Mouse (Mus musculus) liver, embryonic 11.5 days (tissue): Measurements from ENCODE around the gene Prkce. TPM values are rescaled to one million over a fixed set of nuclear protein-coding genes. Genes with fewer than 3 reads are reported as not detected.

Source experiments
- ATAC-seq: fragments of 200-750 bp; cut with Nextera tagmentation; replicated peaks from 2 replicates; pipeline ENCODE4 v1.8.0; 2017; ENCODE audit warnings: moderate number of reproducible peaks, mild to moderate bottlenecking, moderate TSS enrichment, moderate library complexity; ENCODE audit not compliant: low FRiP score
- DNase-seq: peaks from one replicate; pipeline ENCODE4 v3.0.0-alpha.2; 2017; ENCODE audit warnings: low spot score
- H3K27ac ChIP-seq: fragments of 300-500 bp; sonication (generic); 2 replicates; pipeline ENCODE4 v1.5.1; 2014; ENCODE audit warnings: mild to moderate bottlenecking, low read depth, low read length, control low read depth
- H3K27me3 ChIP-seq: fragments of 300-500 bp; sonication (generic); replicated peaks from 2 replicates; pipeline ENCODE4 v1.6.1; 2014; ENCODE audit warnings: low read length, mixed read lengths; ENCODE audit not compliant: control insufficient read depth, insufficient read depth
- H3K36me3 ChIP-seq: fragments of 300-500 bp; sonication (generic); 2 replicates; pipeline ENCODE4 v1.6.1; 2014; ENCODE audit warnings: mild to moderate bottlenecking, low read length, moderate library complexity, mixed read lengths; ENCODE audit not compliant: control insufficient read depth, insufficient read depth
- H3K4me1 ChIP-seq: fragments of 300-500 bp; sonication (generic); replicated peaks from 2 replicates; pipeline ENCODE4 v1.6.1; 2014; ENCODE audit warnings: low read length, mixed read lengths; ENCODE audit not compliant: control insufficient read depth, insufficient read depth
- H3K4me2 ChIP-seq: fragments of 300-500 bp; sonication (generic); 2 replicates; pipeline ENCODE4 v1.6.1; 2014; ENCODE audit warnings: mild to moderate bottlenecking, control low read depth, moderate library complexity
- H3K4me3 ChIP-seq: fragments of 300-500 bp; sonication (generic); 2 replicates; pipeline ENCODE4 v1.5.1; 2014; ENCODE audit warnings: low read depth, low read length, control low read depth
- H3K9ac ChIP-seq: fragments of 300-500 bp; sonication (generic); 2 replicates; pipeline ENCODE4 v1.6.1; 2014; ENCODE audit warnings: low read depth, low read length, control low read depth
- H3K9me3 ChIP-seq: fragments of 300-500 bp; sonication (generic); 2 replicates; pipeline ENCODE4 v1.6.1; 2016; ENCODE audit warnings: low read length, inconsistent platforms, mixed read lengths; ENCODE audit not compliant: control insufficient read depth
- WGBS: fragments of 180-500 bp; shearing (Covaris S2); extraction: QIAGEN DNeasy Blood & Tissue Kit; methylation state at CpG from one replicate; pipeline ENCODE4 v1.1.7; 2014; 5-methylcytosine and 5-hydroxymethylcytosine counted together
- polyA plus RNA-seq: library from polyadenylated mRNA; unstranded; fragments of >200 nt; fragmentation: Nextera tagmentation; extraction: Ambion mirVana; gene quantifications from 2 replicates; pipeline ENCODE4 v1.2.1, GENCODE M21; 2014

Prkce gene
- polyA plus RNA-seq, 1 experiment from 2014 or later: 4.0 TPM

- Histone ChIP-seq H3K27ac (peak within 1 kb of the TSS; percentile 1; the same call in 1 of the 2 replicates), H3K36me3 (0 out of 2 replicates have a peak, but pooled peaks cover 2% of the 10 kb centered on the region), H3K4me3 (peak within 1 kb of the TSS; percentile 86), H3K9me3 (no peaks in the 10 kb centered on the region), H3K27me3 (no peaks in the 10 kb centered on the region), H3K9ac (peak within 1 kb of the TSS; percentile 85), H3K4me1 (peaks cover 7% of the 10 kb centered on the region; the same call in 1 of the 2 replicates), H3K4me2 (peak within 1 kb of the TSS; percentile 86)
- DNase-seq (peak; percentile 85), ATAC-seq (peak; percentile 95)
- WGBS: 6% methylated on average over 28 of the region's 45 CpGs
Observed at GRCm38 (mm10) chr17:86145079-86145951, 22.3 kb upstream of the Prkce start, which contains the start of gene Srbd1. TSS of gene Srbd1 (minus strand) at chr17:86145175.

GRCm38 (mm10) chr17:86149726-86150125, 17.9 kb upstream of the Prkce start:
- Histone ChIP-seq H3K9ac (no peak overlapping the region), H3K4me1 (peaks cover 10% of the 10 kb centered on the region; the same call in 1 of the 2 replicates), H3K9me3 (no peaks in the 10 kb centered on the region), H3K27me3 (no peaks in the 10 kb centered on the region), H3K36me3 (no peaks in the 10 kb centered on the region), H3K27ac (no peak overlapping the region), H3K4me3 (no peak overlapping the region), H3K4me2 (no peak overlapping the region)
- no peak for DNase-seq
- whole genome bisulfite sequencing: 82% methylated on average over 1 of the region's 1 CpGs
- ATAC-seq: 0 out of 2 replicates have a peak, but pooled peaks have one; percentile 16

GRCm38 (mm10) chr17:86150867-86151348, 16.7 kb upstream of the Prkce start:
- WGBS: 18% methylated on average over 5 of the region's 5 CpGs
- Histone ChIP-seq H3K36me3 (no peaks in the 10 kb centered on the region), H3K4me1 (peaks cover 6% of the 10 kb centered on the region; the same call in 1 of the 2 replicates), H3K4me2 (peak overlapping the region; percentile 17; the same call in 1 of the 2 replicates), H3K9ac (no peak overlapping the region), H3K4me3 (no peak overlapping the region), H3K27me3 (no peaks in the 10 kb centered on the region), H3K9me3 (no peaks in the 10 kb centered on the region), H3K27ac (no peak overlapping the region)
- peak; percentile 88 for ATAC-seq
- DNase-seq: no peak

- Histone ChIP-seq H3K36me3 (no peaks in the 10 kb centered on the region), H3K27ac (no peak overlapping the region), H3K27me3 (no peaks in the 10 kb centered on the region), H3K9me3 (no peaks in the 10 kb centered on the region), H3K4me3 (no peak overlapping the region), H3K9ac (no peak overlapping the region), H3K4me1 (no peaks in the 10 kb centered on the region), H3K4me2 (no peak overlapping the region)
- WGBS: 88% methylated on average over 6 of the region's 6 CpGs
- ATAC-seq: no peak
- no peak for DNase-seq
Observed at GRCm38 (mm10) chr17:86156999-86157398, 10.6 kb upstream of the Prkce start.

- WGBS: 55% methylated on average over 15 of the region's 15 CpGs
- ATAC-seq (no peak), DNase-seq (no peak)
- no peak overlapping the region for H3K27ac ChIP-seq
- H3K9me3 ChIP-seq: no peaks in the 10 kb centered on the region
- no peaks in the 10 kb centered on the region for H3K36me3 ChIP-seq
- no peak overlapping the region for H3K4me2 ChIP-seq
- no peaks in the 10 kb centered on the region for H3K27me3 ChIP-seq
- H3K4me3 ChIP-seq: no peak overlapping the region
- H3K9ac ChIP-seq: no peak overlapping the region
- H3K4me1 ChIP-seq: no peaks in the 10 kb centered on the region
Observed at GRCm38 (mm10) chr17:86162672-86163071, 4.9 kb upstream of the Prkce start.

- 73% methylated on average over 7 of the region's 7 CpGs for WGBS
- Histone ChIP-seq H3K36me3 (no peaks in the 10 kb centered on the region), H3K4me3 (no peak overlapping the region), H3K4me2 (no peak overlapping the region), H3K4me1 (peaks cover 10% of the 10 kb centered on the region; the same call in 1 of the 2 replicates), H3K27me3 (peaks cover 12% of the 10 kb centered on the region), H3K27ac (no peak overlapping the region), H3K9me3 (no peaks in the 10 kb centered on the region), H3K9ac (no peak overlapping the region)
- ATAC-seq (no peak), DNase-seq (no peak)
Observed at GRCm38 (mm10) chr17:86164416-86164815, 3.2 kb upstream of the Prkce start.

- Histone ChIP-seq H3K4me3 (peak overlapping the region; percentile 61), H3K4me1 (peaks cover 14% of the 10 kb centered on the region), H3K27ac (peak overlapping the region; percentile 87; the same call in 1 of the 2 replicates), H3K36me3 (no peaks in the 10 kb centered on the region), H3K27me3 (peaks cover 12% of the 10 kb centered on the region), H3K9me3 (no peaks in the 10 kb centered on the region), H3K4me2 (peak overlapping the region; percentile 99), H3K9ac (peak overlapping the region; percentile 87)
- no peak for DNase-seq
- no peak for ATAC-seq
- 6% methylated on average over 19 of the region's 19 CpGs for WGBS
Observed at GRCm38 (mm10) chr17:86166051-86166566, 1.5 kb upstream of the Prkce start.

- H3K9me3 ChIP-seq: no peaks in the 10 kb centered on the region
- H3K4me2 ChIP-seq: peak overlapping the region; percentile 99
- peak; percentile 81 for DNase-seq
- H3K27ac ChIP-seq: peak overlapping the region; percentile 87
- peak overlapping the region; percentile 87 for H3K9ac ChIP-seq
- H3K36me3 ChIP-seq: no peaks in the 10 kb centered on the region
- WGBS: 1% methylated on average over 46 of the region's 46 CpGs
- H3K27me3 ChIP-seq: peaks cover 12% of the 10 kb centered on the region
- ATAC-seq: peak; percentile 68
- peak overlapping the region; percentile 61 for H3K4me3 ChIP-seq
- peaks cover 14% of the 10 kb centered on the region for H3K4me1 ChIP-seq
Observed at GRCm38 (mm10) chr17:86166567-86167319, 842 bp upstream of the Prkce start.
